Mouse (Mus musculus) embryonic facial prominence, embryonic 13.5 days (tissue): ENCODE data around the gene Cdv3. TPM values are rescaled to one million over a fixed set of nuclear protein-coding genes. Genes with fewer than 3 reads are reported as not detected.

Experiments used
- ATAC-seq: fragments of 200-750 bp; cut with Nextera tagmentation; 2 replicates; pipeline ENCODE4 v1.8.0; 2017; ENCODE audit warnings: low read depth; ENCODE audit not compliant: insufficient number of reproducible peaks, insufficient read depth, low FRiP score, low TSS enrichment
- H3K27ac ChIP-seq: fragments of 300-500 bp; sonication (generic); 2 replicates; pipeline ENCODE4 v1.5.1; 2015; ENCODE audit warnings: moderate library complexity, mild to moderate bottlenecking, inconsistent platforms
- H3K27me3 ChIP-seq: fragments of 300-500 bp; sonication (generic); 2 replicates; pipeline ENCODE4 v1.6.1; 2015; ENCODE audit warnings: mild to moderate bottlenecking, inconsistent platforms
- H3K36me3 ChIP-seq: fragments of 300-500 bp; sonication (generic); 2 replicates; pipeline ENCODE4 v1.6.1; 2015; ENCODE audit warnings: mild to moderate bottlenecking, inconsistent platforms
- H3K4me1 ChIP-seq: fragments of 300-500 bp; sonication (generic); 2 replicates; pipeline ENCODE4 v1.6.1; 2015; ENCODE audit warnings: inconsistent platforms
- H3K4me2 ChIP-seq: fragments of 300-500 bp; sonication (generic); 2 replicates; pipeline ENCODE4 v1.6.1; 2015; ENCODE audit warnings: moderate library complexity, mild to moderate bottlenecking, inconsistent platforms
- H3K4me3 ChIP-seq: fragments of 300-500 bp; sonication (generic); 2 replicates; pipeline ENCODE4 v1.5.1; 2015; ENCODE audit warnings: mild to moderate bottlenecking, inconsistent platforms
- H3K9ac ChIP-seq: fragments of 300-500 bp; sonication (generic); 2 replicates; pipeline ENCODE4 v1.6.1; 2015; ENCODE audit warnings: mild to moderate bottlenecking, inconsistent platforms
- H3K9me3 ChIP-seq: fragments of 300-500 bp; sonication (generic); 2 replicates; pipeline ENCODE4 v1.6.1; 2016; ENCODE audit warnings: inconsistent platforms
- WGBS: fragments of 180-500 bp; shearing (Covaris S2); methylation state at CpG from one replicate; pipeline ENCODE4 v1.1.7; 2015; ENCODE audit warnings: mixed read lengths; 5-methylcytosine and 5-hydroxymethylcytosine counted together
- polyA plus RNA-seq: library from polyadenylated mRNA; unstranded; fragments of >200 nt; fragmentation: Nextera tagmentation; extraction: Ambion mirVana; gene quantifications from 2 replicates; pipeline ENCODE4 v1.2.1, GENCODE M21; 2015

Cdv3 gene
- polyA plus RNA-seq, 1 experiment from 2014 or later, result 117 TPM

- Histone ChIP-seq H3K27ac (no peak overlapping the region), H3K4me2 (no peak overlapping the region), H3K36me3 (no peaks in the 10 kb centered on the region), H3K9me3 (no peaks in the 10 kb centered on the region), H3K4me1 (peaks cover 15% of the 10 kb centered on the region), H3K9ac (no peak overlapping the region), H3K4me3 (no peak overlapping the region), H3K27me3 (no peaks in the 10 kb centered on the region)
- WGBS, result 41% methylated on average over 5 of the region's 5 CpGs
- no peak for ATAC-seq
Observed at GRCm38 (mm10) chr9:103386573-103386972, 20.9 kb upstream of the Cdv3 start.

GRCm38 (mm10) chr9:103385600-103385999 is 20.0 kb upstream of the Cdv3 start:
- no peak overlapping the region for H3K4me3 ChIP-seq
- H3K27me3 ChIP-seq, result no peaks in the 10 kb centered on the region
- H3K9me3 ChIP-seq, result no peaks in the 10 kb centered on the region
- no peak overlapping the region for H3K9ac ChIP-seq
- peaks cover 15% of the 10 kb centered on the region for H3K4me1 ChIP-seq
- no peak overlapping the region for H3K4me2 ChIP-seq
- ATAC-seq, result no peak
- no peak overlapping the region for H3K27ac ChIP-seq
- no peaks in the 10 kb centered on the region for H3K36me3 ChIP-seq
- WGBS, result 21% methylated on average over 1 of the region's 1 CpGs

- WGBS, result 84% methylated on average over 4 of the region's 4 CpGs
- H3K9ac ChIP-seq, result no peak overlapping the region
- ATAC-seq, result no peak
Observed at GRCm38 (mm10) chr9:103384141-103384796, 18.6 kb upstream of the Cdv3 start.

GRCm38 (mm10) chr9:103383576-103383975 is 17.9 kb upstream of the Cdv3 start:
- H3K27me3 ChIP-seq, result no peaks in the 10 kb centered on the region
- H3K4me3 ChIP-seq, result no peak overlapping the region
- H3K27ac ChIP-seq, result peak overlapping the region; percentile 48; the same call in 1 of the 2 replicates
- WGBS, result 90% methylated on average over 1 of the region's 1 CpGs
- ATAC-seq, result no peak
- no peak overlapping the region for H3K9ac ChIP-seq
- no peaks in the 10 kb centered on the region for H3K9me3 ChIP-seq
- peaks cover 15% of the 10 kb centered on the region for H3K4me1 ChIP-seq
- no peak overlapping the region for H3K4me2 ChIP-seq
- H3K36me3 ChIP-seq, result no peaks in the 10 kb centered on the region

More at GRCm38 (mm10) chr9:103384141-103384796, 18.6 kb upstream of the Cdv3 start:
- no peak overlapping the region for H3K27ac ChIP-seq
- H3K36me3 ChIP-seq, result no peaks in the 10 kb centered on the region
- no peaks in the 10 kb centered on the region for H3K9me3 ChIP-seq
- H3K4me2 ChIP-seq, result no peak overlapping the region
- no peak overlapping the region for H3K4me3 ChIP-seq
- H3K4me1 ChIP-seq, result peaks cover 15% of the 10 kb centered on the region
- H3K27me3 ChIP-seq, result no peaks in the 10 kb centered on the region

GRCm38 (mm10) chr9:103382989-103383388 is 17.3 kb upstream of the Cdv3 start:
- WGBS, result 34% methylated on average over 6 of the region's 6 CpGs
- no peak for ATAC-seq
- Histone ChIP-seq H3K27ac (peak overlapping the region; percentile 57), H3K27me3 (no peaks in the 10 kb centered on the region), H3K9ac (no peak overlapping the region), H3K4me2 (no peak overlapping the region), H3K9me3 (no peaks in the 10 kb centered on the region), H3K4me1 (peaks cover 15% of the 10 kb centered on the region), H3K36me3 (no peaks in the 10 kb centered on the region), H3K4me3 (no peak overlapping the region)

- Histone ChIP-seq H3K27me3 (no peaks in the 10 kb centered on the region), H3K27ac (no peak overlapping the region), H3K9ac (no peak overlapping the region), H3K9me3 (no peaks in the 10 kb centered on the region), H3K4me2 (no peak overlapping the region), H3K4me3 (no peak overlapping the region), H3K36me3 (no peaks in the 10 kb centered on the region), H3K4me1 (peaks cover 8% of the 10 kb centered on the region)
- no peak for ATAC-seq
- 88% methylated on average over 4 of the region's 4 CpGs for WGBS
Observed at GRCm38 (mm10) chr9:103380566-103380965, 14.9 kb upstream of the Cdv3 start.

GRCm38 (mm10) chr9:103379199-103379598 is 13.6 kb upstream of the Cdv3 start:
- Histone ChIP-seq H3K4me3 (no peak overlapping the region), H3K27ac (no peak overlapping the region), H3K4me1 (peaks cover 8% of the 10 kb centered on the region), H3K4me2 (no peak overlapping the region), H3K9ac (no peak overlapping the region), H3K9me3 (no peaks in the 10 kb centered on the region), H3K27me3 (no peaks in the 10 kb centered on the region), H3K36me3 (no peaks in the 10 kb centered on the region)
- WGBS, result 77% methylated on average over 9 of the region's 9 CpGs
- ATAC-seq, result no peak

GRCm38 (mm10) chr9:103378686-103379085 is 13.0 kb upstream of the Cdv3 start:
- Histone ChIP-seq H3K36me3 (no peaks in the 10 kb centered on the region), H3K27ac (no peak overlapping the region), H3K4me2 (no peak overlapping the region), H3K4me1 (peaks cover 8% of the 10 kb centered on the region), H3K27me3 (no peaks in the 10 kb centered on the region), H3K4me3 (no peak overlapping the region), H3K9ac (no peak overlapping the region), H3K9me3 (no peaks in the 10 kb centered on the region)
- 69% methylated on average over 10 of the region's 10 CpGs for WGBS
- ATAC-seq, result no peak

- no peaks in the 10 kb centered on the region for H3K36me3 ChIP-seq
- H3K9ac ChIP-seq, result no peak overlapping the region
- H3K27ac ChIP-seq, result peak overlapping the region; percentile 29; the same call in 1 of the 2 replicates
- ATAC-seq, result peak; percentile 35; the same call in 1 of the 2 replicates
- H3K4me2 ChIP-seq, result no peak overlapping the region
- H3K4me3 ChIP-seq, result no peak overlapping the region
- no peaks in the 10 kb centered on the region; the same call in 1 of the 2 replicates for H3K4me1 ChIP-seq
- no peaks in the 10 kb centered on the region for H3K9me3 ChIP-seq
- H3K27me3 ChIP-seq, result no peaks in the 10 kb centered on the region
- 47% methylated on average over 7 of the region's 7 CpGs for WGBS
Observed at GRCm38 (mm10) chr9:103376346-103377320, 11.0 kb upstream of the Cdv3 start.

- Histone ChIP-seq H3K4me2 (no peak overlapping the region), H3K4me1 (no peaks in the 10 kb centered on the region; the same call in 1 of the 2 replicates), H3K27me3 (no peaks in the 10 kb centered on the region), H3K36me3 (0 out of 2 replicates have a peak, but pooled peaks cover 4% of the 10 kb centered on the region), H3K4me3 (no peak overlapping the region), H3K9me3 (no peaks in the 10 kb centered on the region), H3K9ac (no peak overlapping the region), H3K27ac (no peak overlapping the region)
- ATAC-seq, result no peak
- WGBS, result 72% methylated on average over 5 of the region's 5 CpGs
Observed at GRCm38 (mm10) chr9:103372271-103373010, 6.8 kb upstream of the Cdv3 start.

- no peak overlapping the region for H3K4me3 ChIP-seq
- no peak overlapping the region for H3K4me2 ChIP-seq
- 85% methylated on average over 4 of the region's 4 CpGs for WGBS
- H3K9ac ChIP-seq, result no peak overlapping the region
- 0 out of 2 replicates have a peak, but pooled peaks cover 4% of the 10 kb centered on the region for H3K36me3 ChIP-seq
- no peak for ATAC-seq
- peaks cover 12% of the 10 kb centered on the region for H3K4me1 ChIP-seq
- no peak overlapping the region for H3K27ac ChIP-seq
- no peaks in the 10 kb centered on the region for H3K9me3 ChIP-seq
- H3K27me3 ChIP-seq, result no peaks in the 10 kb centered on the region
Observed at GRCm38 (mm10) chr9:103369951-103370350, 4.3 kb upstream of the Cdv3 start.
